Mouse (Mus musculus) G1E (cell line): ENCODE measurements around the gene Ttpal. TPM values are rescaled to one million over a fixed set of nuclear protein-coding genes. Genes with fewer than 3 reads are reported as not detected.

Experiments used
- ATAC-seq: 2 replicates; pipeline ENCODE4 v1.8.0; 2016; ENCODE audit warnings: mild to moderate bottlenecking; ENCODE audit not compliant: insufficient number of reproducible peaks, poor library complexity, low FRiP score, severe bottlenecking; ENCODE audit errors: extremely low read depth
- DNase-seq: peaks from one replicate; pipeline ENCODE4 v3.0.0; 2012; ENCODE audit warnings: low spot score
- H3K27me3 ChIP-seq: 2 replicates; pipeline ENCODE4 v1.6.1; 2012; ENCODE audit warnings: mild to moderate bottlenecking, low read length, inconsistent platforms; ENCODE audit not compliant: insufficient read depth
- H3K36me3 ChIP-seq: replicated peaks from 2 replicates; pipeline ENCODE3; 2012; ENCODE audit warnings: mild to moderate bottlenecking, inconsistent platforms
- H3K4me1 ChIP-seq: 2 replicates; pipeline ENCODE4 v1.6.1; 2012; ENCODE audit warnings: low read depth, low read length, inconsistent platforms, mixed read lengths; ENCODE audit not compliant: insufficient read depth
- H3K4me3 ChIP-seq: 2 replicates; pipeline ENCODE4 v1.5.1; 2012; ENCODE audit warnings: low read depth, mild to moderate bottlenecking, inconsistent platforms, low read length, moderate library complexity, mixed read lengths
- H3K9me3 ChIP-seq: replicated peaks from 2 replicates; pipeline ENCODE4 v1.6.1; 2012; ENCODE audit warnings: inconsistent platforms
- CTCF ChIP-seq: IDR thresholded peaks from 2 replicates; pipeline ENCODE4 v1.5.1; 2012; ENCODE audit warnings: low read depth, low read length, inconsistent platforms, mixed read lengths
- GATA1 ChIP-seq: IDR thresholded peaks from 2 replicates; pipeline ENCODE4 v1.6.1; 2012; ENCODE audit warnings: borderline replicate concordance, low read length, inconsistent platforms, mixed read lengths
- GATA2 ChIP-seq: IDR thresholded peaks from 2 replicates; pipeline ENCODE4 v1.6.1; 2012; ENCODE audit warnings: low read depth, low read length, inconsistent platforms, borderline replicate concordance
- POLR2AphosphoS5 ChIP-seq: IDR thresholded peaks from 2 replicates; pipeline ENCODE4 v1.6.1; 2012; ENCODE audit warnings: low read depth, low read length, inconsistent platforms; ENCODE audit not compliant: insufficient replicate concordance
- TAL1 ChIP-seq: conservative IDR thresholded peaks from 2 replicates; pipeline ENCODE4 v1.6.1; 2012; ENCODE audit warnings: low read depth, low read length, inconsistent platforms, mixed read lengths
- polyA plus RNA-seq: library from polyadenylated mRNA; stranded (reverse); fragments of >175 nt; gene quantifications from 2 replicates; pipeline ENCODE4 v1.2.3, GENCODE M21; 2012
- total RNA-seq, 2 experiments: library from RNA; stranded (forward) in 1 of 2; stranded (reverse) in 1 of 2; fragments of 200-1000 nt in 1 of 2; fragments of >200 nt in 1 of 2; fragmentation: Nextera tagmentation in 1 of 2; gene quantifications; 2 replicates each; pipeline ENCODE4 v1.2.3; 2014 to 2017

Ttpal gene
- total and polyA plus RNA-seq, 3 experiments = 18.2 to 23.0 (median 22.3) TPM

- 0 out of 2 replicates have a peak, but pooled peaks have one; percentile 41 for ATAC-seq
- peaks cover 23% of the 10 kb centered on the region for H3K27me3 ChIP-seq
- DNase-seq = no peak
- H3K4me3 ChIP-seq = no peak overlapping the region
- H3K9me3 ChIP-seq = no peaks in the 10 kb centered on the region
- peaks cover 12% of the 10 kb centered on the region for H3K4me1 ChIP-seq
- TF ChIP-seq POLR2AphosphoS5 = no peak
- no peak for TF ChIP-seq CTCF
- no peak for TF ChIP-seq TAL1
- TF ChIP-seq GATA1 = no peak
- no peak for TF ChIP-seq GATA2
- H3K36me3 ChIP-seq = no peaks in the 10 kb centered on the region
Measured at GRCm38 (mm10) chr2:163597661-163598060, 4.5 kb upstream of the Ttpal start.

- peak; percentile 26 for DNase-seq
- Histone ChIP-seq H3K36me3 (no peaks in the 10 kb centered on the region), H3K27me3 (peaks cover 21% of the 10 kb centered on the region), H3K4me1 (peaks cover 25% of the 10 kb centered on the region), H3K4me3 (no peak overlapping the region), H3K9me3 (no peaks in the 10 kb centered on the region)
- ATAC-seq = 0 out of 2 replicates have a peak, but pooled peaks have one; percentile 24
- peak; percentile 56; the same call in 1 of the 2 replicates for TF ChIP-seq CTCF
- TF ChIP-seq POLR2AphosphoS5 = no peak
- TF ChIP-seq TAL1 = no peak
- no peak for TF ChIP-seq GATA1
- TF ChIP-seq GATA2 = no peak
Measured at GRCm38 (mm10) chr2:163599226-163599625, 2.9 kb upstream of the Ttpal start.

GRCm38 (mm10) chr2:163601066-163601465 is 1.0 kb upstream of the Ttpal start:
- ATAC-seq = no peak
- peaks cover 7% of the 10 kb centered on the region for H3K27me3 ChIP-seq
- H3K4me1 ChIP-seq = peaks cover 23% of the 10 kb centered on the region
- TF ChIP-seq CTCF (no peak), POLR2AphosphoS5 (no peak), GATA1 (no peak)
- no peaks in the 10 kb centered on the region for H3K9me3 ChIP-seq
- DNase-seq = no peak
- no peaks in the 10 kb centered on the region for H3K36me3 ChIP-seq
- H3K4me3 ChIP-seq = no peak overlapping the region

GRCm38 (mm10) chr2:163601712-163602100 is 408 bp upstream of the Ttpal start:
- TF ChIP-seq GATA1 (no peak), POLR2AphosphoS5 (no peak), TAL1 (no peak), GATA2 (no peak), CTCF (no peak)
- H3K27me3 ChIP-seq = peaks cover under 1% of the 10 kb centered on the region; the same call in 1 of the 2 replicates
- ATAC-seq (no peak), DNase-seq (no peak)
- peak overlapping the region; percentile 90; the same call in 1 of the 2 replicates for H3K4me3 ChIP-seq
- peaks cover 23% of the 10 kb centered on the region for H3K4me1 ChIP-seq
- no peaks in the 10 kb centered on the region for H3K36me3 ChIP-seq
- H3K9me3 ChIP-seq = no peaks in the 10 kb centered on the region

GRCm38 (mm10) chr2:163606161-163606560 is 4.0 kb downstream of the Ttpal start:
- Histone ChIP-seq H3K36me3 (peaks cover 20% of the 10 kb centered on the region), H3K27me3 (no peaks in the 10 kb centered on the region), H3K4me3 (no peak overlapping the region), H3K4me1 (peaks cover 51% of the 10 kb centered on the region), H3K9me3 (no peaks in the 10 kb centered on the region)
- DNase-seq (no peak), ATAC-seq (no peak)
- TF ChIP-seq GATA2 = no peak
- no peak for TF ChIP-seq GATA1
- no peak for TF ChIP-seq POLR2AphosphoS5
- no peak for TF ChIP-seq TAL1
- no peak for TF ChIP-seq CTCF

GRCm38 (mm10) chr2:163608008-163608407 is 5.9 kb downstream of the Ttpal start:
- Histone ChIP-seq H3K9me3 (no peaks in the 10 kb centered on the region), H3K36me3 (peaks cover 34% of the 10 kb centered on the region), H3K4me1 (peaks cover 40% of the 10 kb centered on the region), H3K27me3 (no peaks in the 10 kb centered on the region), H3K4me3 (no peak overlapping the region)
- TF ChIP-seq TAL1 (no peak), GATA2 (no peak), GATA1 (no peak), CTCF (no peak), POLR2AphosphoS5 (no peak)
- no peak for DNase-seq
- ATAC-seq = no peak
